Mouse (Mus musculus) left cerebral cortex, postnatal 4 days (tissue): ENCODE measurements around the gene Clasp1. TPM values are rescaled to one million over a fixed set of nuclear protein-coding genes. Genes with fewer than 3 reads are reported as not detected.

Experiments
- DNase-seq: peaks from one replicate; pipeline ENCODE4 v3.0.0-alpha.2; 2022
- intact Hi-C: fragments of 180-260 bp; cut with DNase I; formaldehyde crosslinking; loops from one replicate; pipeline ENCODE4 v1.15.1; 2025
- total RNA-seq, 2 experiments: library from RNA; stranded (reverse); gene quantifications; 2 replicates each; pipeline ENCODE4 v1.2.3; 2021

Clasp1 gene
- total RNA-seq, 2 experiments from 2014 or later, result 219 to 233 TPM

- no peak for DNase-seq
- intact Hi-C loops, result no loop called here
These were observed 96.7 kb downstream of the Clasp1 start for GRCm38 (mm10) chr1:118485572-118485971.

GRCm38 (mm10) chr1:118486021-118486420 is 97.2 kb downstream of the Clasp1 start:
- intact Hi-C loops, result no loop called here
- no peak for DNase-seq

- intact Hi-C loops, result no loop called here
- DNase-seq, result no peak
These were observed 104.0 kb downstream of the Clasp1 start for GRCm38 (mm10) chr1:118492811-118493210.

- intact Hi-C loops, result no loop called here
- DNase-seq, result no peak
These were observed 105.7 kb downstream of the Clasp1 start for GRCm38 (mm10) chr1:118494551-118494950.

GRCm38 (mm10) chr1:118498311-118498710 is 109.5 kb downstream of the Clasp1 start:
- intact Hi-C loops, result no loop called here
- DNase-seq, result peak; percentile 78

- intact Hi-C loops, result loop anchor here (5.0 kb wide), 1 partner anchor 163 kb away; no protein-coding TSS in a partner anchor
- no peak for DNase-seq
These were observed 111.7 kb downstream of the Clasp1 start for GRCm38 (mm10) chr1:118500606-118501005.

- DNase-seq, result no peak
- intact Hi-C loops, result loop anchor here (5.0 kb wide), 1 partner anchor 164 kb away; no protein-coding TSS in a partner anchor
These were observed 112.8 kb downstream of the Clasp1 start for GRCm38 (mm10) chr1:118501691-118502090.

- DNase-seq, result no peak
- intact Hi-C loops, result no loop called here
These were observed 116.9 kb downstream of the Clasp1 start for GRCm38 (mm10) chr1:118505746-118506145.

- intact Hi-C loops, result no loop called here
- no peak for DNase-seq
These were observed 122.1 kb downstream of the Clasp1 start for GRCm38 (mm10) chr1:118510996-118511395.

GRCm38 (mm10) chr1:118511738-118512530 is 123.1 kb downstream of the Clasp1 start:
- intact Hi-C loops, result no loop called here
- no peak for DNase-seq

- no peak for DNase-seq
- intact Hi-C loops, result no loop called here
These were observed 127.4 kb downstream of the Clasp1 start for GRCm38 (mm10) chr1:118516256-118516655.

GRCm38 (mm10) chr1:118523161-118523560 is 134.3 kb downstream of the Clasp1 start:
- intact Hi-C loops, result no loop called here
- no peak for DNase-seq

- intact Hi-C loops, result no loop called here
- no peak for DNase-seq
These were observed 136.5 kb downstream of the Clasp1 start for GRCm38 (mm10) chr1:118525336-118525735.

GRCm38 (mm10) chr1:118529213-118529612 is 140.4 kb downstream of the Clasp1 start:
- intact Hi-C loops, result no loop called here
- no peak for DNase-seq

GRCm38 (mm10) chr1:118531259-118531658 is 142.4 kb downstream of the Clasp1 start:
- DNase-seq, result no peak

GRCm38 (mm10) chr1:118536021-118536420 is 147.2 kb downstream of the Clasp1 start:
- intact Hi-C loops, result no loop called here
- DNase-seq, result peak; percentile 17

More at GRCm38 (mm10) chr1:118531259-118531658, 142.4 kb downstream of the Clasp1 start:
- intact Hi-C loops, result no loop called here

- DNase-seq, result no peak
- intact Hi-C loops, result no loop called here
These were observed 150.2 kb downstream of the Clasp1 start for GRCm38 (mm10) chr1:118539046-118539445.

GRCm38 (mm10) chr1:118542880-118543279 is 154.0 kb downstream of the Clasp1 start:
- DNase-seq, result no peak

GRCm38 (mm10) chr1:118548769-118549168 is 159.9 kb downstream of the Clasp1 start:
- intact Hi-C loops, result no loop called here
- no peak for DNase-seq

More at GRCm38 (mm10) chr1:118542880-118543279, 154.0 kb downstream of the Clasp1 start:
- intact Hi-C loops, result no loop called here

GRCm38 (mm10) chr1:118551152-118551551 is 162.3 kb downstream of the Clasp1 start:
- no peak for DNase-seq
- intact Hi-C loops, result no loop called here

- DNase-seq, result no peak
- intact Hi-C loops, result no loop called here
These were observed 163.2 kb downstream of the Clasp1 start for GRCm38 (mm10) chr1:118552071-118552470.

- intact Hi-C loops, result no loop called here
- no peak for DNase-seq
These were observed 164.2 kb downstream of the Clasp1 start for GRCm38 (mm10) chr1:118553045-118553444.
